In genomic region chr9:108338886-108339781, GRCm38 (mm10) we compare ENCODE assay signal across 8 mouse cellular contexts. TPM values are rescaled to one million over a fixed set of nuclear protein-coding genes. Genes with fewer than 3 reads are reported as not detected.
DNase-seq lines count a peak whose midpoint lies in the region; ATAC-seq and TF ChIP-seq lines count a peak whose summit lies in the region.

Gene Gpx1, plus strand, starts transcription at chr9:108338903.

- no peaks in the 10 kb centered on the region for H3K9me3 ChIP-seq in heart, embryonic 12.5 days (replicated peaks)
- no peaks in the 10 kb centered on the region for H3K9me3 ChIP-seq in kidney, postnatal 0 days (replicated peaks; ENCODE audit: low read length)
- no peaks in the 10 kb centered on the region for H3K9me3 ChIP-seq in liver, embryonic 11.5 days (ENCODE audit: control insufficient read depth, low read length)
- no peaks in the 10 kb centered on the region for H3K9me3 ChIP-seq in stomach, embryonic 14.5 days (ENCODE audit: control insufficient read depth, low read depth, low read length)

- TF ChIP-seq CTCF in kidney, postnatal 0 days (IDR thresholded peaks at IDR 0.05; ENCODE audit: low read depth): 0 out of 2 replicates have a peak, but pooled peaks have one; percentile 12

- H3K4me3 ChIP-seq in heart, embryonic 12.5 days: peak within 1 kb of the TSS; percentile 74
- peak within 1 kb of the TSS; percentile 62 for H3K4me3 ChIP-seq in kidney, postnatal 0 days (replicated peaks; ENCODE audit: low read depth, low read length)
- peak within 1 kb of the TSS; percentile 71 for H3K4me3 ChIP-seq in liver, embryonic 11.5 days (ENCODE audit: low read depth, low read length)
- H3K4me3 ChIP-seq in stomach, embryonic 14.5 days (ENCODE audit: low read depth, low read length): peak within 1 kb of the TSS; percentile 74

- peaks cover 22% of the 10 kb centered on the region for H3K4me1 ChIP-seq in heart, embryonic 12.5 days (replicated peaks)
- H3K4me1 ChIP-seq in kidney, postnatal 0 days (replicated peaks; ENCODE audit: insufficient read depth, low read length): peaks cover 21% of the 10 kb centered on the region
- H3K4me1 ChIP-seq in liver, embryonic 11.5 days (replicated peaks; ENCODE audit: control insufficient read depth, insufficient read depth, low read length): peaks cover 43% of the 10 kb centered on the region
- peaks cover 23% of the 10 kb centered on the region; the same call in 1 of the 2 replicates for H3K4me1 ChIP-seq in stomach, embryonic 14.5 days (ENCODE audit: control insufficient read depth, insufficient read depth, low read length)

- H3K9ac ChIP-seq in heart, embryonic 12.5 days: peak within 1 kb of the TSS; percentile 95
- H3K9ac ChIP-seq in kidney, postnatal 0 days (ENCODE audit: low read depth, low read length): peak within 1 kb of the TSS; percentile 83
- peak within 1 kb of the TSS; percentile 89 for H3K9ac ChIP-seq in liver, embryonic 11.5 days (ENCODE audit: low read depth, low read length)
- H3K9ac ChIP-seq in stomach, embryonic 14.5 days (replicated peaks; ENCODE audit: low read depth, low read length): peak within 1 kb of the TSS; percentile 86

- peak; percentile 93 for DNase-seq in CD4-positive helper T cell, adult 2 months (ENCODE audit: low read depth, low spot score)
- DNase-seq in brain, embryonic 18.5 days (ENCODE audit: low read depth, low spot score): peak; percentile 82
- peak; percentile 99 for DNase-seq in kidney, postnatal 0 days (ENCODE audit: low spot score)
- peak; percentile 95 for DNase-seq in liver, embryonic 11.5 days (ENCODE audit: low spot score)
- peak; percentile 92 for DNase-seq in naive thymus-derived CD4-positive, alpha-beta T cell, adult 2 months (ENCODE audit: low read depth)

- peak within 1 kb of the TSS; percentile 80 for H3K4me2 ChIP-seq in heart, embryonic 12.5 days
- H3K4me2 ChIP-seq in kidney, postnatal 0 days (ENCODE audit: low read length): peak within 1 kb of the TSS; percentile 79
- H3K4me2 ChIP-seq in liver, embryonic 11.5 days: peak within 1 kb of the TSS; percentile 74
- peak within 1 kb of the TSS; percentile 83 for H3K4me2 ChIP-seq in stomach, embryonic 14.5 days (replicated peaks; ENCODE audit: low read depth, low read length)

- under 1% methylated on average over 49 of the region's 49 CpGs for WGBS in heart, embryonic 12.5 days
- WGBS in kidney, postnatal 0 days: under 1% methylated on average over 49 of the region's 49 CpGs
- WGBS in liver, embryonic 11.5 days: under 1% methylated on average over 49 of the region's 49 CpGs
- WGBS in stomach, embryonic 14.5 days: under 1% methylated on average over 49 of the region's 49 CpGs

- peak; percentile 76 for ATAC-seq in erythroid progenitor cell, adult 5-6 weeks (replicated peaks; ENCODE audit: low FRiP score, poor library complexity, severe bottlenecking)
- ATAC-seq in heart, embryonic 12.5 days (ENCODE audit: insufficient number of reproducible peaks, low FRiP score): peak; percentile 95
- ATAC-seq in kidney, postnatal 0 days (replicated peaks; ENCODE audit: low FRiP score, low read depth): peak; percentile 93
- peak; percentile 93 for ATAC-seq in liver, embryonic 11.5 days (replicated peaks; ENCODE audit: low FRiP score)
- peak; percentile 97 for ATAC-seq in stomach, embryonic 14.5 days (ENCODE audit: insufficient number of reproducible peaks, insufficient read depth, low FRiP score, low read depth)

- peak within 1 kb of the TSS; percentile 97 for H3K27ac ChIP-seq in heart, embryonic 12.5 days (ENCODE audit: poor library complexity, severe bottlenecking)
- H3K27ac ChIP-seq in kidney, postnatal 0 days: peak within 1 kb of the TSS; percentile 98
- peak within 1 kb of the TSS; percentile 98 for H3K27ac ChIP-seq in liver, embryonic 11.5 days (ENCODE audit: low read depth, low read length)
- peak within 1 kb of the TSS; percentile 96 for H3K27ac ChIP-seq in stomach, embryonic 14.5 days (ENCODE audit: low read length)

- H3K36me3 ChIP-seq in heart, embryonic 12.5 days: peaks cover 30% of the 10 kb centered on the region
- H3K36me3 ChIP-seq in kidney, postnatal 0 days (ENCODE audit: insufficient read depth, low read length): peaks cover 18% of the 10 kb centered on the region
- peaks cover 21% of the 10 kb centered on the region for H3K36me3 ChIP-seq in liver, embryonic 11.5 days (ENCODE audit: control insufficient read depth, insufficient read depth, low read length)
- peaks cover 23% of the 10 kb centered on the region for H3K36me3 ChIP-seq in stomach, embryonic 14.5 days (ENCODE audit: control insufficient read depth, insufficient read depth, low read length)

- no peaks in the 10 kb centered on the region for H3K27me3 ChIP-seq in heart, embryonic 12.5 days (replicated peaks)
- no peaks in the 10 kb centered on the region for H3K27me3 ChIP-seq in kidney, postnatal 0 days (ENCODE audit: insufficient read depth, low read length)
- H3K27me3 ChIP-seq in liver, embryonic 11.5 days (replicated peaks; ENCODE audit: control insufficient read depth, insufficient read depth, low read length): no peaks in the 10 kb centered on the region
- no peaks in the 10 kb centered on the region for H3K27me3 ChIP-seq in stomach, embryonic 14.5 days (ENCODE audit: control insufficient read depth, insufficient read depth, low read length)

RNA-seq across cellular contexts. Expression of gene Gpx1, which starts in this region (rescaled TPM):
- 4,218 and 4,387 TPM in 2 replicates for total RNA-seq in erythroid progenitor cell, adult 5-6 weeks (2015; ENCODE audit: low replicate concordance)
- total RNA-seq in erythroid progenitor cell, adult 5-6 weeks (2017; ENCODE audit: low replicate concordance): 2,703 and 2,741 TPM in 2 replicates
- 1,088 and 1,118 TPM in 2 replicates for polyA plus RNA-seq in heart, embryonic 12.5 days (2016; fragmentation: Nextera tagmentation; extraction: Ambion mirVana)
- 1,215 and 1,273 TPM in 2 replicates for polyA plus RNA-seq in kidney, postnatal 0 days (2015; fragmentation: Nextera tagmentation; extraction: Ambion mirVana)
- polyA plus RNA-seq in liver, embryonic 11.5 days (2014; fragmentation: Nextera tagmentation; extraction: Ambion mirVana): 2,990 and 3,052 TPM in 2 replicates
- 676 and 679 TPM in 2 replicates for polyA plus RNA-seq in stomach, embryonic 14.5 days (2014; fragmentation: Nextera tagmentation; extraction: Ambion mirVana)

Comparison
In these comparisons a context has a peak if more than half of its experiments do, and no peak if none do; other contexts are left out.
1. Peak in every context shown above with its lines: DNase-seq, ATAC-seq, H3K4me3 ChIP-seq and H3K27ac ChIP-seq.